Mouse (Mus musculus): ENCODE measurements around the gene Mpnd. TPM values are rescaled to one million over a fixed set of nuclear protein-coding genes. Genes with fewer than 3 reads are reported as not detected.

Mpnd gene
- polyA plus RNA-seq, 1 experiment: 55.4 TPM

GRCm38 (mm10) chr17:56038583-56039261 is 33.2 kb downstream of the Mpnd start:
- Histone ChIP-seq H3K79me3 (ENCODE audit: low read depth) (peaks cover 55% of the 10 kb centered on the region), H3K27me3 (ENCODE audit: control insufficient read depth, insufficient read depth, insufficient read length) (no peaks in the 10 kb centered on the region), H3ac (ENCODE audit: control insufficient read depth, insufficient read length, low read depth) (no peak overlapping the region), H3K4me3 (ENCODE audit: insufficient read depth, poor library complexity, severe bottlenecking) (no peak overlapping the region), H3K79me2 (ENCODE audit: control insufficient read depth, insufficient read depth) (peaks cover 62% of the 10 kb centered on the region), H3K36me3 (ENCODE audit: control insufficient read depth, insufficient read depth) (peaks cover 17% of the 10 kb centered on the region)
- TF ChIP-seq MAX (IDR thresholded peaks at IDR 0.05) (no peak), CEBPB (IDR thresholded peaks at IDR 0.05; ENCODE audit: low read depth) (no peak), USF1 (IDR thresholded peaks at IDR 0.05; ENCODE audit: low read depth) (no peak), FOSL1 (IDR thresholded peaks at IDR 0.05; ENCODE audit: insufficient read depth, low read length, poor library complexity, severe bottlenecking) (no peak), CTCF (IDR thresholded peaks at IDR 0.05; ENCODE audit: control insufficient read depth, insufficient read depth, insufficient read length) (no peak), MYOD1 (IDR thresholded peaks at IDR 0.05; ENCODE audit: control insufficient read depth, insufficient read length, low read depth) (no peak), MYOG (IDR thresholded peaks at IDR 0.05; ENCODE audit: control insufficient read depth, extremely low read depth, insufficient read length) (no peak)

GRCm38 (mm10) chr17:56039345-56039744 is 33.8 kb downstream of the Mpnd start:
- no peaks in the 10 kb centered on the region for H3K27me3 ChIP-seq (ENCODE audit: control insufficient read depth, insufficient read depth, insufficient read length)
- no peak for TF ChIP-seq CTCF (IDR thresholded peaks at IDR 0.05; ENCODE audit: control insufficient read depth, insufficient read depth, insufficient read length)
- TF ChIP-seq FOSL1 (IDR thresholded peaks at IDR 0.05; ENCODE audit: insufficient read depth, low read length, poor library complexity, severe bottlenecking): no peak
- TF ChIP-seq USF1 (IDR thresholded peaks at IDR 0.05; ENCODE audit: low read depth): no peak
- TF ChIP-seq MYOG (IDR thresholded peaks at IDR 0.05; ENCODE audit: control insufficient read depth, extremely low read depth, insufficient read length): no peak
- TF ChIP-seq MYOD1 (IDR thresholded peaks at IDR 0.05; ENCODE audit: control insufficient read depth, insufficient read length, low read depth): no peak
- no peak for TF ChIP-seq CEBPB (IDR thresholded peaks at IDR 0.05; ENCODE audit: low read depth)
- TF ChIP-seq MAX (IDR thresholded peaks at IDR 0.05): no peak
- peaks cover 62% of the 10 kb centered on the region for H3K79me2 ChIP-seq (ENCODE audit: control insufficient read depth, insufficient read depth)
- peaks cover 54% of the 10 kb centered on the region for H3K79me3 ChIP-seq (ENCODE audit: low read depth)
- H3ac ChIP-seq (ENCODE audit: control insufficient read depth, insufficient read length, low read depth): no peak overlapping the region
- no peak overlapping the region for H3K4me3 ChIP-seq (ENCODE audit: insufficient read depth, poor library complexity, severe bottlenecking)
- peaks cover 21% of the 10 kb centered on the region for H3K36me3 ChIP-seq (ENCODE audit: control insufficient read depth, insufficient read depth)

GRCm38 (mm10) chr17:56040030-56040856 is 34.7 kb downstream of the Mpnd start, which contains the start of gene Chaf1a:
Chaf1a (plus strand) TSS chr17:56040439.
- peaks cover 53% of the 10 kb centered on the region for H3K79me3 ChIP-seq (ENCODE audit: low read depth)
- peak within 1 kb of the TSS; percentile 66 for H3ac ChIP-seq (ENCODE audit: control insufficient read depth, insufficient read length, low read depth)
- H3K4me3 ChIP-seq (ENCODE audit: insufficient read depth, poor library complexity, severe bottlenecking): peak within 1 kb of the TSS; percentile 95
- TF ChIP-seq USF1 (IDR thresholded peaks at IDR 0.05; ENCODE audit: low read depth) (peak; percentile 98), MAX (IDR thresholded peaks at IDR 0.05) (no peak)
- H3K36me3 ChIP-seq (ENCODE audit: control insufficient read depth, insufficient read depth): peaks cover 30% of the 10 kb centered on the region
- H3K79me2 ChIP-seq (ENCODE audit: control insufficient read depth, insufficient read depth): peaks cover 62% of the 10 kb centered on the region
- no peaks in the 10 kb centered on the region for H3K27me3 ChIP-seq (ENCODE audit: control insufficient read depth, insufficient read depth, insufficient read length)

GRCm38 (mm10) chr17:56040857-56041163 is 35.3 kb downstream of the Mpnd start:
- Histone ChIP-seq H3K79me3 (ENCODE audit: low read depth) (peaks cover 53% of the 10 kb centered on the region), H3K4me3 (ENCODE audit: insufficient read depth, poor library complexity, severe bottlenecking) (peak overlapping the region; percentile 95), H3ac (ENCODE audit: control insufficient read depth, insufficient read length, low read depth) (peak overlapping the region; percentile 66), H3K27me3 (ENCODE audit: control insufficient read depth, insufficient read depth, insufficient read length) (no peaks in the 10 kb centered on the region), H3K79me2 (ENCODE audit: control insufficient read depth, insufficient read depth) (peaks cover 62% of the 10 kb centered on the region), H3K36me3 (ENCODE audit: control insufficient read depth, insufficient read depth) (peaks cover 35% of the 10 kb centered on the region)
- TF ChIP-seq CEBPB (IDR thresholded peaks at IDR 0.05; ENCODE audit: low read depth): no peak
- no peak for TF ChIP-seq MAX (IDR thresholded peaks at IDR 0.05)
- no peak for TF ChIP-seq CTCF (IDR thresholded peaks at IDR 0.05; ENCODE audit: control insufficient read depth, insufficient read depth, insufficient read length)
- no peak for TF ChIP-seq FOSL1 (IDR thresholded peaks at IDR 0.05; ENCODE audit: insufficient read depth, low read length, poor library complexity, severe bottlenecking)
- TF ChIP-seq MYOG (IDR thresholded peaks at IDR 0.05; ENCODE audit: control insufficient read depth, extremely low read depth, insufficient read length): no peak
- TF ChIP-seq USF1 (IDR thresholded peaks at IDR 0.05; ENCODE audit: low read depth): no peak
- TF ChIP-seq MYOD1 (IDR thresholded peaks at IDR 0.05; ENCODE audit: control insufficient read depth, insufficient read length, low read depth): no peak

- no peak overlapping the region for H3K4me3 ChIP-seq (ENCODE audit: insufficient read depth, poor library complexity, severe bottlenecking)
- H3ac ChIP-seq (ENCODE audit: control insufficient read depth, insufficient read length, low read depth): no peak overlapping the region
- peaks cover 75% of the 10 kb centered on the region for H3K36me3 ChIP-seq (ENCODE audit: control insufficient read depth, insufficient read depth)
- TF ChIP-seq MYOD1 (IDR thresholded peaks at IDR 0.05; ENCODE audit: control insufficient read depth, insufficient read length, low read depth) (no peak), MYOG (IDR thresholded peaks at IDR 0.05; ENCODE audit: control insufficient read depth, extremely low read depth, insufficient read length) (no peak), FOSL1 (IDR thresholded peaks at IDR 0.05; ENCODE audit: insufficient read depth, low read length, poor library complexity, severe bottlenecking) (no peak), MAX (IDR thresholded peaks at IDR 0.05) (no peak), CTCF (IDR thresholded peaks at IDR 0.05; ENCODE audit: control insufficient read depth, insufficient read depth, insufficient read length) (no peak), USF1 (IDR thresholded peaks at IDR 0.05; ENCODE audit: low read depth) (no peak), CEBPB (IDR thresholded peaks at IDR 0.05; ENCODE audit: low read depth) (no peak)
- H3K79me2 ChIP-seq (ENCODE audit: control insufficient read depth, insufficient read depth): peaks cover 93% of the 10 kb centered on the region
- H3K79me3 ChIP-seq (ENCODE audit: low read depth): peaks cover 63% of the 10 kb centered on the region
- H3K27me3 ChIP-seq (ENCODE audit: control insufficient read depth, insufficient read depth, insufficient read length): no peaks in the 10 kb centered on the region
Measured at GRCm38 (mm10) chr17:56051369-56051768, 45.9 kb downstream of the Mpnd start.

All from C2C12 (cell line).